Mouse (Mus musculus) T-helper 2 cell (primary cell): ENCODE measurements at regions not wholly inside any gene's neighbourhood (a gene's known extent, or its start where the extent isn't known, plus 50 kb on each side); places are given as distances from the start of the nearest gene placed in this dataset.
"Not testable (repeated sequence)": the region's sequence is repeated elsewhere in the genome, so short reads cannot be mapped to it uniquely, and the experiment has no call there.

Experiments used
- in situ Hi-C: fragments of 300-600 bp; cut with MboI, MseI; formaldehyde crosslinking; loops from one replicate; pipeline ENCODE4 v1.15.1; 2025; ENCODE audit warnings: high pct_unique_total_duplicates

DNA sequence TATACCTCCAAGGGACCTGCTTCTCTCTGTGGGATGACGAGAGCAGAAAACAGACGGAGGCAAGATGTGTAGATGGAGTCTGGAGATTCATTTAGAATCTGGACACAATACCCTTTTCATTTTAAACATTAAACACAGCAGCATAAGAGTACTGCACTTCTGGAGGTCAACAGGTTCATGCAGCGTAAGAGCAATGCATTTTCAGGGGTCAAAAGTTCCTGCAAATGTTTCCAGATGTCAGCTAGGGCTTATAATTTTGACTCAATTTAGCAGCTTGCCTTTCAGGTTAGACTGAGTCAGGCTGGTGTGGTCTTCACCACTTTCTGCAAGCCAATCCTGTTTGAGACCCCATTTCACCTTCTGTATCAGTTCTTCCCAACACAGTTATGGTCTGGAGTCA, 277.9 kb downstream of the Hace1 start:
- in situ Hi-C loops: no loop called here

DNA sequence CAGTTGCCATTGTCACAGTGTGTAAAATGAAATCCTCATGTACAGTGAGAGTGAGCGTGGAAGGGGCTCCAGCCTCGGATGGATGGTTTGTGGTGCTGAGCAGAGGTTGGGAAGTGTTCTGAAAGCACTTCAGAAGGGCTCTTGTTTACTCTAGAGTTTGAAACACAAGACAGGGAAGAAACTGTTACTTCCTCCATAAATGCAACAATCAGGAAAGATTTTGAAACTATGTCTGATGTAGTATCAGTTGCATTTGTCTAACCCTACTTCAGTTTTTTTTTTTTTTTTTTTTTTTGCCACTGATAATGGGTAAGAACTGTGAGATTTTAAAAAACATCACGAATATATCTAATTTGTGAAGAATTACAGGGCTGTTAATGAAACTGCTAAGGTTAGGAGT, 281.5 kb downstream of the Hace1 start:
- in situ Hi-C loops: no loop called here

DNA sequence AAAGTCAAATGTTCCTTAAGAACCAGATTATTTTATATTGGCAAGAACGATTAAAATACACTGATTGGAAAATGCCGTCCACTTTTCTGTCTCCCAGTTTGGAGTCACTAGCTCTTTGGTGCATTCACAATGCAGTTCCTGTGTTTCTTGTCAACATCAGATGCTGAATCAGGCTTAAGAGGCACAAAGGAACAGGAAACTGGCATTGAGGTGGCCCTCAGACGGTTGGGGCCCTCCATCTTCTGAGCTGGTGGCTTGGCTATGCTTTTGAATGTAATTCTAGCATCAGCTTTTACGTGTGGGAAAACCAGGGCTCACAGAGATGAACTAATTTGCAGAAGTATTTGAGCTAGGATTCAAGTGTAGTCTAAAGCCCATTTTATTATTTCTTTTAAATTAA, 282.3 kb downstream of the Hace1 start:
- in situ Hi-C loops: no loop called here

DNA sequence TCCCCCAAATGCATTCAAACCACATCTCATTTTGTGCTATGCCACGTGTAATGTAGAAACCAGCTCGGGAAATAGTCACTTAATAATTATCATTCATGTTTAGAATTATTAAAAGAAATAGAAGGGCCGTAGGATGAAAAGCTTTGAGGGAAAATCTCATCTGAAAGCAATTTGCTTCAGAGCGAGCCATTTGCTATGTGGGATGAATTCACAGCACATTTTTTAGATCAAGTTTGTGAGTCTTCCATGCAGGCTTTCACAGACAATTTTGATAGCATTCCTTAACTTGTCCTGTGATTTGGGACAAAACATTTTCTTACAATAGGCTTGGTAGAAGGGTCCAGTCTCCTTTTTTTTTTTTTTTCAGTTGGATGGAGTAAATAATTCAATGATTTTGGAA, 283.1 kb downstream of the Hace1 start:
- in situ Hi-C loops: no loop called here

DNA sequence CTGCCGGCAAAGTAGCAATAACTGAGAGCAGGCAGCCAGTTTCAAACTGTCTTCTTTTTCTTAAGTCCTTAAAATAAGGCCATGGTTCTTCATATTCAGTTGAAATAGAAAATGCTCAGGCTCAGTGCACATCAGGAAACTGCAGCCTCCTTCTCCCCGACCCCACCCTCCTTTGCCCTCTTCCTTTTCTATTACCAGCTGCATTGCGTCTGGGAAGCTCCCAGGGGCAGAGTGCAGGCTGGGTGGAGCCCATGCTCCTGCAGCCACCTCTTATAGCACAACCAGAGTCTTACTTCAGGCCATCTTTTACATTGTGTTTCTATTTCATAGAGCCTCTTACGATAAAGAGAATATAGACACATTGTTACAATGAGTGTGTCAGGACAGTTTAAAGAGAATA, 288.2 kb downstream of the Hace1 start:
- in situ Hi-C loops: no loop called here

DNA sequence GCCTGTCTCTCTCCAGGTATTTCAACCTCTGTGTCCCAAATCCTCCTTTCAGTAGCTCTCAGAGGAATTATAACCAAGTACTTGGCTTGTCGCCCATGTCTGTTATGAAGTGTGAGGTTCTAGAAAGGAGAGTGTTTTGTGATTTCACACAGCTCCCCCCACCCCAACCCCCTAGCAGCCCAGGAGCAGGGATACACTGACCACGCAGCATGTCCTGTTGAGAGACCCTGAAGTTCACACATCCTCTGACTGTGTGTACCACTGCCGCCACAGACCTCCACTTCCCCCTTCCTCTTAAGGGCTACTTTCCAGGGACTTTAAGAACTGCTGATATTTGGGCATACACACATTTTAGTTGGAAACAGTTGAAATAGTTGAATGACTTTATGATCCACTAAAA, 289.2 kb downstream of the Hace1 start:
- in situ Hi-C loops: no loop called here

DNA sequence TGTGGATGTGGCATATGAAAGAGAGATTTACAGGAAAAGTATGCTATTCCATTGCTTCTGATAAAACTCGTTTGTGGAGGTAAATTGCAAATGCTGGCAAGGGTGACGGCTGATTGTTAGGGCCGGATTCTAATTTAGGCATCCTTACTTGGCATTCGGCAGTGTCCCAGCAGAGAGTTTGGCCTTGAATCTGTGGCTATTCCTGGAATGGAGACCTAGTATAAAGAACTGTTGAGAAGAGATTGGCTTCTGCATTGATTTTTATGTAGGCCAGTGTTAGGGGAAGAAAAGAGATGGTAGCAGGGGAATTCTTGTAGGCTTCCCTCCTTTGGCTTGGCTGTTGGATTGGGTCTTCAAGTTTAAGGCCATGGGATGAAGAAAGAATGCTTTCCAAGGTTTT, 293.4 kb downstream of the Hace1 start:
- in situ Hi-C loops: no loop called here

DNA sequence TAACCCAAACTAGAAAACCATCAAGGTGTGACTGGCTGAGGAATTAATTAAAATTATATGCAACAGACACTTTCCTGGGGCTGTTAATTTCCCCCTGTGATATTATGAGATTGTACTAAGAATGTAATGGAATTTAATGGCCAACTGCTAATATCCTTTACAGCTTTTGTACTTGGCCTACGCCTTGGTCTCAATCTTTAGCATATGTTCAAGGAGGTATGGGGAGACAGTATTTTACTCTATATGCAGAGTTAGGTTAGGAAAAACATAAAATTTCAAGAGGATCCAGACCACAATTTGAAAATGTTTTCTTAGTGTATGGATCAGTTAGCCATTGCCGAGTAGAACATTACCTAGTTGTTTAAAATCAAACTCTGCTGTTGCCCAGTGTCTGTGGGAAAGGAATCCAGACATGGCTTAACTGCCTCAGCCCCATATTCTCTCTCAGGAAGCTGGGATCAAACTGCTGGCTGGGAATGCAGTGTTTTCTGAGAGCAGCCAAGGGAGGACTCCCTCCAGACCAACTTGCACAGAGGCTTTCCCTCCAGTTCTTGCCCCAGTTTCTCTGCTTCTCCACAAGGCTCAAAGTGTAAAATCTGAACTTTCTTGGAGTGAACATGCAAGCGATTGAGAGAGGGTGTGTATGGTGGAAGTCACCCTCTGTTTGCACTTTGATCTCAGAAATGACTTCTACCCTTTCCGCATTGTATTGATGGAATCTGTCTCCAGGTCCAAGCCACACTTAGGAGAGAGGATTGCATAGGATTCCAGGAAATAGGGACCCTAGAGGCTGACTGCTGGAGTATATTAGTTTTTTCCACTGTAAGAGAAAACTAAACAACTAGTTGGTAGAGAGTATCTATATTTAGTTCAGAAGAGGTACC, 294.6 kb downstream of the Hace1 start:
- in situ Hi-C loops: no loop called here

DNA sequence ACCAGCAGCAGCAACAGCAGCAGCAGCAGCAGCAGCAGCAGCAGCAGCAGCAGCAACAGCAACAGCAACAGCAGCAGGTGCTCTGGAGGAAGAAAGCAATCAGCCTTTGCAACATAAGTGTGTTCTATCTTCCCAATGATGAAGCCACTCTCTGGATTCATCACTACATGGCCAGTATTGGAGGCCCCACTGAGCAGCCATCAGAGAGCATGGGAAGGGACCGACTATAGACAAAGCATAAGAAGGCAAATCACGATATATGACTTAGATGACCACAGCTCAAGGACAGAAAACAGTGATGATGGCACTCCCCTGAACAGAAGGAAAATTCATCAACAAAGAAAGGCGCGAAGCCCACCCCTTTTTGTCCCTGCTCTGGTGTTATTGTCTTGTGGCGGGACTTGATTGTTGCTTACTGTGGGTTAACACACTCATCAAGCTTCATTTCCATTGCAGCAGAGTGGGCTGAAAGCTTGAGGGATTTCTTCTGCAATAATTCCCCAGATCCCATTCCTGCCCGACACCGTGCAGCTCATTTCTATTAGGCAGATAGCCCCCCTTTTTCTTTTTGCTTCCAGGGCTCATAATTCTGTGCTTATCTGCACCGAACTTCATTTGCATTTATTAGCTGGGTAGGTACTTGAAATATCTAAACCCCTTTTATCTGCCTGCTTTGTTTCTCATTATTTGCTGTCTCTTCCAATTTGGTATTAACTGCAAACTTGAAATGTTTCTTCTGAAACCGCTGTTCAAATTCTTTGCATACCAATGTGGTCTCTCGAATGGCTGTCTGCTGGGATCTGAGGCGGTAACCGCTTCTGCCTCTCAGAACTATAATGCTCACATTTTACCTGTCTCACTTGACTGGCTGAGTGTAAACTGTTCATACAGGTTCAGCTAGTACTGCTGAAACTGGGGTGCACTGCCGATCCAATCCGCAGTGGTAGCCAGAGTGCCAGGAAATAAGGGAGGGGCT, 296.5 kb downstream of the Hace1 start:
- in situ Hi-C loops: no loop called here

DNA sequence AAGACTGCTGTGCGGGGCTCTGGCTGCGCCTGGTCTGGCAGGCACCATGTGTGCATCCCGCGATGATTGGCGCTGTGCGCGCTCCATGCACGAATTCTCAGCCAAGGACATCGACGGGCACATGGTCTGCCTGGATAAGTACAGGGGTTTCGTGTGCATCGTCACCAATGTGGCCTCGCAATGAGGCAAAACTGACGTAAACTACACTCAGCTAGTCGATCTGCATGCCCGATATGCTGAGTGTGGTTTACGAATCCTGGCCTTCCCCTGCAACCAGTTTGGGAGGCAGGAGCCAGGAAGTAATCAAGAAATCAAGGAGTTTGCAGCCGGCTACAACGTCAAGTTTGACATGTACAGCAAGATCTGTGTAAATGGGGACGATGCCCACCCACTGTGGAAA, 297.7 kb downstream of the Hace1 start:
- in situ Hi-C loops: not testable (repeated sequence)

DNA sequence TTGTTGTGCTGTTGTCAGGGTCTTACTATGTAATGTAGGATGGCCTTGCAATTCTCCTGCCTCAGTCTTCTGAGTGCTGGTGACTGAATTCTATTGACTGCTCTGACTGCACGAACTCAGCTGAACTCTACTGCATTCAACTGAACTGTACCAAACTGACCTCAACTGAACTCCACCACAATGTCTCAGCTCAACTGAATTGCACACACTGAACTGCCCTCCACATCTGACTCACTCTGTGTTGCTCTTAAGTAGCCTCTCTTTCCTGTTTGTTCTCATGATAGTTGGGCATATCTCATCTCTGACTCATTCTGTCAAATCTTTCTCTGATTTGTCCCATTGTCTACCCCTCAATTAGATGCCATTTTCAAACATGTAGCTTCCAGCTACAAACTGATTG, 306.1 kb downstream of the Hace1 start:
- in situ Hi-C loops: no loop called here

DNA sequence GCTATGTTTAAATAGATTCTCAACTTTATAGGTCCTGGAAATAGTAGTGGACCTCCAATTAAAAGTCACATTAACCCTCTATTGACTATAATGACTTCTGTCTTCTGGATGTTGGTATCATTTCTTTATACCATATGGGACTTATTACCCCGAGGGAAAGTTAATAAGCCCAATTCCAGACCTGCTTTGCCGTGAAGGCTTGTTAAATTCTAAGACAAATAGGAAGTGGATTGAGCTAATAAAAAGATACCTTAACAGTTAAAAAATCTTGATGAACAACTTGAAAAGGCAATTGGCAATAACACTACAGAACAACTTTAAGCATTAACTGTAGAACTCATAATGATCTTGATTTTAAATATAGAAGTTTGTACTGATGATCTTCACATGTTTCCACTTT, 309.0 kb downstream of the Hace1 start:
- in situ Hi-C loops: no loop called here

DNA sequence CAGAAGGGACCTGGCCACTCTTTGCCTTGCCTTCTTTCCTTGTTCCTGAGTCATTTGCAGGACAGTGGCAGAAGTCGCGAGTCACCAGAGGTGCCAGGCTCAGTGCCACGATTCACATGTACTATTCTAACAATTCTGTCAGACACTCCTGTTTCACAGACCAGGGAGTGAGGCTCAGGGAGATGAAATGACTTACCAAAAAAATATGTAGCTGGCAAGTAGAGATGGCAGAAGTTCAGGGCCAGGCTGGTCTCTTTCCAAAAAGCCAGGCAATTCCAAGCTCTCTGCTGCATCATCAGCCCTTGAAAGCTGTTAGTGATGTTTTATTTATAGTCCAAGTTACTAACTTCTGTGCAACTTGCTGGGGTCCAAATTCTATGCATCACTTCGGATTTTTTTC, 311.2 kb downstream of the Hace1 start:
- in situ Hi-C loops: no loop called here

DNA sequence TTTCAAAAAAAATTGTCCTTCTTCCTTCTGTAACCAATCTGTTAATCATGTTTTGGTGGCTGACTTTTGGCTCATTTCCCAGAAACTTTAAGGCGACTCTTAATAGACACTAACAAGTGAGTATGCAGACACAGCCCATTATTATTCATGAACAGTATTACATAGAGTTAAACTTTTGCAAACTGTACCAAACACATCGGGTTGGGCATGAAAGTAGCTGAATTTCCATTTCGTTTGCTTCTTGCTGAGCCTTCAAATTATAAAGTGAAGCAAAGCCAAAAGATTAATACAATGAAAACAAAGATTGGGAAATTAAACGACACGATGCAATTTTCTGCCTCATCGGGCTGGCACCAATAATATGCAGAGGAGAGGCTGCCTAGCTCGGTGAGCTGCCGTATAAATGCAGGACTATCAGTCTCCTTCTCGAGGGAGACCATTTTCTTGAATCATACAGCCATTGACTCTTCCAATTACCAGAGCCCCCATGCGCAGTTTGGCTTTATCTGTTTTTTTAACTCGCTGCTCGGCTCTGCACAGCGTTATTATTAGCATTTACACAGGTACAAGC, 311.8 kb downstream of the Hace1 start:
- in situ Hi-C loops: no loop called here

DNA sequence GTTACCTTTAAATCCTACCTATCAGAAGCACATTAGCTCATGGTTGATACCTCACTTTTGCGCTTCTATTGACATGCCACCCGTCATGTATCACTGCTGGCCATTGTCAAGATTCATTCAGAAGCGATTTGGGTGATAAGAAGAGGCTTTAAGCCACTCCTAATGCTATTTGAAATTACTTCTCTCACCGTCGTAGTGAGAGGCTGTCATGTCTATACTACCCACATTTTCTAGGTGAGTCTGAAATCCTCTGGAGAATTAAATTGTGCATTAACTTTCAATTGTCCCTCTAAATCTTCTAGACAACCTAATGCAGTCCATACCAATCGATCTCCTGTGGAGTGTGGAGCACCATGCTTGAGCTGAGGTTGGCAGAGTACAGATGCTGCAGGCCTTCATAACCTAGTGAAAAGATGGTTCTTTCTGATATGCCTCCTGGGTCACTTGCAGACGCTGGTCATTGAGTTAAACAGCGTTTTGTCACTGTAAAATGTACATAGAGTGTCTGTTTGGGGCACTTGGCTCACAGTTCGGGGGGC, 312.5 kb downstream of the Hace1 start:
- in situ Hi-C loops: no loop called here

DNA sequence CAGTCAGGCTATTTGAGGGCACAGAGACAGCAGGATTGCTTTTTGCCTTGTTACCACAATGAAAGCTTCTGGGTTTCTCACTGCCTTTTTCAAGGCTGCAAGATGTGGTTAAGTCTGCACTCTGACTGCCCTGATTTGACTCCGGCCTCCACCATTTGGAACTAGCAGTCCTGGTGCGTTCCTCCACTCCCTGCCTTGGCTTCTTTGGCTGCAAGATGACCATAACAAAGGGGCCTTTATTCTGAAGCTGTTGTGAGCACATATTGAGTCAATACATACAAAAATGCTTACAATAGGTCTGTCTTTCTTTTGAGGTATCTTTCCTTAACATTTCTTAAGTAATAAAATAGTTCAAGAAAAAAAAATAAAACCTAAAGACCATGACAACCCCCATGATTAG, 314.8 kb downstream of the Hace1 start:
- in situ Hi-C loops: no loop called here

DNA sequence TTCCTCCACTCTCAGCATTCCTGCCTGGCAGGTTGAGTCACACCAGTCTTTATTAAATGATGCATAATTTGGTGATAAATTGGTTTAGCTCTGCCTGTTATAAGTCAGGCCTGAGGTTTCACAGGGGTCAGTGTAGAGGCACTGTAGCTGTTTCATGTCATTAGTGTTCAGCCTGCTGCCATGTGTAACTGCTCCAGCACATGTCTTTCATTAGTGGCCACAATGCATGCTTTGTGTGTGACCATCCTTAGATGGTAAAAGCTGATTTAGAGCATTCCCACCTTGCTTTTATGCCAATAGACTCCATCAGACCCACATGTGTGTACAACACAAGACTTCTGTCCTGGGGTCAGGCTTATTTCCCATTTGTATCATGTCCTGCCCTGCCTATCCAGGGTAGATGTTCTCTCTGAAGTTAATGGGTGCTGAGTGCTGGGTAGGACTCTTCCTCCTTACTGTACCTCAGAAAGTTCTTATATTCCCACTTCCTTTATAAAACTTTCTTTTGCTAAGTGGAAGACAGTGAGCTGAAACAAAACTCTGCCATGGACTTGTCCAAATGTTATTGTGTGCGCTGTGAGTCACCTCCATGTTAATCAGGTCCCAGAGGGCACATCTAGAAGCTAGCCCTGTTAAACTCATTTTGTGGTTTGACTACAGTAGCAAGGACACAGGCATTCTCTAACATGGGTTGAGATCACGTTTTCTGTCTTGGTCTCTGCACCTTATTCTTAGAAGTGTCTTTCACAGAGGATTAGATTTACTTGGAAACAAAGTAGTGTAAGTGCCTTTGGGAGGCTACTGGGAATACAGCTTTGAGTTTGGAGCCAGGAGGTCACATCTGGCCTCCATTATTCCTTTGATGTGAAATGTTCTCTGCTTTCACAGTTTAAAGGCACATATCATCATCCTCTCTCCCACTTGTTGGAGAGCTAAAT, 316.5 kb downstream of the Hace1 start:
- in situ Hi-C loops: no loop called here

DNA sequence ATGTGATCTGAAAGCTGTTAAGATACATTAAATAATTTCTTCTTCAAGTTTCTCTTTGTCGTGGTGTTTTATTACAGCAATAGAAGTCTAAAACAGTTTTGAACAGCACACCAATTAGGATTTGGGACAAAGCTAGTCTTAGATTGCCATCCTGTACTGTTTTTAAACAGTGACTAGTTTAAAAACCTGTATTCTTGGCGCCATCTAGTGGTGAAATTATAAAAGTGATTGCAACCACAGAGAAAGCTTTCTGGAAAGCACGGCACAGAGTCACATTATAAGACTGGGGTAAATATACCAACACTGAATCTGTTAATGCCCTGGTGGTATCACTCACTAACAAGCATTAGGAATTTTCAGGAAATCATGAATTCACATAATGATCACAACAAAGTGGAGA, 339.3 kb downstream of the Hace1 start:
- in situ Hi-C loops: no loop called here

DNA sequence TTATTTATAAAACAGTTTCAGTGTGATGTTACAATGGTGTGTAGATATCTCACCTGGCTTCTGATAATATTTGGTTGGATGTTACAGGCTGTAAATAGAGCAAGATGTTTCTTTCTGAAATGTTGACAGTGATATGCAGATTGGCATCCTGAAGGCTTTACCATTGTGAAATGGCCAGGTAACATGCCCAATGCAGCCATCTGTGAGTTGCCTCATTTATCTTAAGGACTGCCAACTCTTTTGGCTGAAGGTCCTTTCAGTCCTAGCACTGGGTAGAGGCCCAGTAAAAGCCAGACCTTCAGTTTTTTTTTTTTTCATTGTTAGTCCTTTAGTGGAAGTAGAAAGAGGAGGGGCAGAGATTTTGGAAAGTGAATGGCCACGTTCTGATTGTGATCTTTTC, 348.1 kb downstream of the Hace1 start:
- in situ Hi-C loops: no loop called here

DNA sequence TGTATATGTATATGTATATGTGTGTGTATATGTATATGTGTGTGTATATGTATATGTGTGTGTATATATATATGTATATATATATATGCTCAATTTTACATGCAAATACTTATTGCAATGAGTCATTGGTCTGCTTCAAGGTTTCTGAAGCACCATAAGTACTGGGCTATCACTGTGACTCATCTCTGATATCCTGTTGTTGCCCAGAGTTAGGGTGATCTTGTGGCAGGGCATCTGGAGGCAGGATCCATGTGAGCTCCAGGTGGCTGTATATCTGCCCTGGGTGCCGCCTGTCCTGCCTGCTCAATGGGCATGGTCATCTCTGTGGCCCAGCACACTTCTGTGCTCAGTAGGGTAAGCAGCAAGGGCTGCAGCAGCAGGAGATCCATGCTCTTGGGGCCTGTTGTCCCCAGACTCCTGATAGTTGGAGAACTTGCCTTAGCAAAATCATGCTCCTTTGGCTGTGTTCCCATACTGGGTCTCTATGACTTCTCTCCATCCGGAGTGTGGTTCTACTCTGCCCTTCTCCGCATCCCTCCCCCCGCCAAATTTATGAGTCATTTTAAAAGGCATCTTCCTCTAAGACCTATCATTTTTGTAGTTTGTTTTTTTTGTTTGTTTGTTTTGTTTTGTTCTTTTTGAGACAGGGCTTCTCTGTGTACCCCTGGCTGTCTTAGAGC, 356.1 kb downstream of the Hace1 start:
- in situ Hi-C loops: no loop called here
